Mouse (Mus musculus): ENCODE results near the gene Cop1. TPM values are rescaled to one million over a fixed set of nuclear protein-coding genes. Genes with fewer than 3 reads are reported as not detected.
A peak's percentile ranks its signal among the peaks of the same experiment; 100 is the strongest.

Cop1 gene
- polyA plus RNA-seq (2012; rRNA removed): 88.1 and 96.7 TPM in 2 replicates

- peak; percentile 91 for DNase-seq (ENCODE audit: low spot score)
Observed at GRCm38 (mm10) chr1:159231781-159232571, at the start of gene Cop1. Gene Cop1, plus strand, starts transcription at chr1:159232320.

GRCm38 (mm10) chr1:159186741-159187140 lies 45.4 kb upstream of the Cop1 start:
- DNase-seq (ENCODE audit: low spot score): no peak

- DNase-seq (ENCODE audit: low spot score): no peak
Observed at GRCm38 (mm10) chr1:159198603-159199002, 33.5 kb upstream of the Cop1 start.

GRCm38 (mm10) chr1:159199606-159200005 lies 32.5 kb upstream of the Cop1 start:
- DNase-seq (ENCODE audit: low spot score): no peak

- DNase-seq (ENCODE audit: low spot score): no peak
Observed at GRCm38 (mm10) chr1:159201220-159201619, 30.9 kb upstream of the Cop1 start.

GRCm38 (mm10) chr1:159211711-159212110 lies 20.4 kb upstream of the Cop1 start:
- no peak for DNase-seq (ENCODE audit: low spot score)

- no peak for DNase-seq (ENCODE audit: low spot score)
Observed at GRCm38 (mm10) chr1:159217437-159217836, 14.7 kb upstream of the Cop1 start.

- DNase-seq (ENCODE audit: low spot score): no peak
Observed at GRCm38 (mm10) chr1:159222046-159222445, 10.1 kb upstream of the Cop1 start.

GRCm38 (mm10) chr1:159225064-159225824 lies 6.9 kb upstream of the Cop1 start:
- DNase-seq (ENCODE audit: low spot score): no peak

GRCm38 (mm10) chr1:159232572-159233261 lies 597 bp downstream of the Cop1 start:
- DNase-seq (ENCODE audit: low spot score): peak; percentile 27

- DNase-seq (ENCODE audit: low spot score): no peak
Observed at GRCm38 (mm10) chr1:159233426-159233825, 1.3 kb downstream of the Cop1 start.

- no peak for DNase-seq (ENCODE audit: low spot score)
Observed at GRCm38 (mm10) chr1:159234496-159234895, 2.4 kb downstream of the Cop1 start.

GRCm38 (mm10) chr1:159235674-159236073 lies 3.6 kb downstream of the Cop1 start:
- no peak for DNase-seq (ENCODE audit: low spot score)

GRCm38 (mm10) chr1:159238147-159238546 lies 6.0 kb downstream of the Cop1 start:
- DNase-seq (ENCODE audit: low spot score): no peak

- no peak for DNase-seq (ENCODE audit: low spot score)
Observed at GRCm38 (mm10) chr1:159250320-159250719, 18.2 kb downstream of the Cop1 start.

- DNase-seq (ENCODE audit: low spot score): no peak
Observed at GRCm38 (mm10) chr1:159253078-159253477, 21.0 kb downstream of the Cop1 start.

- no peak for DNase-seq (ENCODE audit: low spot score)
Observed at GRCm38 (mm10) chr1:159254906-159255685, 23.0 kb downstream of the Cop1 start.

- DNase-seq (ENCODE audit: low spot score): no peak
Observed at GRCm38 (mm10) chr1:159256543-159256942, 24.4 kb downstream of the Cop1 start.

- no peak for DNase-seq (ENCODE audit: low spot score)
Observed at GRCm38 (mm10) chr1:159263820-159264219, 31.7 kb downstream of the Cop1 start.

- DNase-seq (ENCODE audit: low spot score): no peak
Observed at GRCm38 (mm10) chr1:159280072-159280471, 48.0 kb downstream of the Cop1 start.

GRCm38 (mm10) chr1:159281861-159282260 lies 49.7 kb downstream of the Cop1 start:
- DNase-seq (ENCODE audit: low spot score): no peak

GRCm38 (mm10) chr1:159286833-159287232 lies 54.7 kb downstream of the Cop1 start:
- no peak for DNase-seq (ENCODE audit: low spot score)

Data from urinary bladder, adult 2 months (tissue).